Mouse (Mus musculus): Measurements from ENCODE around the gene Amy2a3.
"Not testable (repeated sequence)": the region's sequence is repeated elsewhere in the genome, so short reads cannot be mapped to it uniquely, and the experiment has no call there.

- TF ChIP-seq ZMIZ1 (IDR thresholded peaks at IDR 0.05; ENCODE audit: low read depth, low read length); CTCF (IDR thresholded peaks at IDR 0.05 in 2 of 3, conservative IDR thresholded peaks at IDR 0.05 in 1 of 3; ENCODE audit: control insufficient read depth in 1 of 3, insufficient read depth in 1 of 3, low read depth in 2 of 3, low read length in 3 of 3, poor library complexity in 1 of 3, severe bottlenecking in 1 of 3); POLR2AphosphoS2 (IDR thresholded peaks at IDR 0.05; ENCODE audit: low read length); USF1 (IDR thresholded peaks at IDR 0.05; ENCODE audit: low read depth, low read length); KAT2A (conservative IDR thresholded peaks at IDR 0.05; ENCODE audit: low read depth, low read length); UBTF (IDR thresholded peaks at IDR 0.05; ENCODE audit: borderline replicate concordance, insufficient read depth, low read depth, low read length); CHD1 (IDR thresholded peaks at IDR 0.05; ENCODE audit: low read depth, low read length); TBP (IDR thresholded peaks at IDR 0.05; ENCODE audit: low read depth, low read length); NELFE (IDR thresholded peaks at IDR 0.05; ENCODE audit: low read depth, low read length); USF2 (IDR thresholded peaks at IDR 0.05; ENCODE audit: borderline replicate concordance in 1 of 2, insufficient read depth in 1 of 2, low read depth in 1 of 2, low read length in 2 of 2); TCF12 (IDR thresholded peaks at IDR 0.05; ENCODE audit: low read depth, low read length); POLR2A (IDR thresholded peaks at IDR 0.05; ENCODE audit: control insufficient read depth in 1 of 2, insufficient read depth in 1 of 2, low read depth in 1 of 2, low read length in 2 of 2, poor library complexity in 1 of 2); TAL1 (IDR thresholded peaks at IDR 0.05; ENCODE audit: low read length); NRF1 (IDR thresholded peaks at IDR 0.05; ENCODE audit: insufficient read depth, low read depth, low read length, poor library complexity, severe bottlenecking): not testable (repeated sequence)
These were observed 21.6 kb upstream of the Amy2a3 start for GRCm38 (mm10) chr3:113345484-113345883.
